Mouse (Mus musculus) cerebellum, postnatal 4 days (tissue): ENCODE measurements at regions not wholly inside any gene's neighbourhood (a gene's known extent, or its start where the extent isn't known, plus 50 kb on each side); places are given as distances from the start of the nearest gene placed in this dataset.

ENCODE experiments used
- DNase-seq, 2 experiments: peaks; one replicate each; pipeline ENCODE4 v3.0.0; 2022; ENCODE audit warnings: low spot score in 2 of 2, mixed read lengths in 1 of 2

DNA sequence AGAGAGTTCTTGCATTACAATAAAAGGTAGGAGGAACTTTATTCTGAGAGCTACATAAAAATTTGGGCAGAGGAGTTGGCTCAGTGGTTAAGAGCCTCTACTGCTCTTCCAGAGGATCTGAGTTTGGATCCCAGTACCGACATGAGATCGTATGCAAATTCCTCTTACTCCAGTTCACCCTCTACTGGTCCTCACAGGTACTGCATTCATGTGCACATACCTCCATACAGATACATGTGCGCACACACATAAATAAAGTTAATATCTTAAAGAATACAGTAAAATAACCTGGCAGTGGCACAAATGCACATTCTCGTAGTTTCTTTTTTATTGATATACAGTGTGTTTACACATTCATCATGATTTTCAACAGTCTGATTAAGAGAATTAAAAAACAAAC lies 232.4 kb downstream of the Vps13c start:
- no peak for DNase-seq

DNA sequence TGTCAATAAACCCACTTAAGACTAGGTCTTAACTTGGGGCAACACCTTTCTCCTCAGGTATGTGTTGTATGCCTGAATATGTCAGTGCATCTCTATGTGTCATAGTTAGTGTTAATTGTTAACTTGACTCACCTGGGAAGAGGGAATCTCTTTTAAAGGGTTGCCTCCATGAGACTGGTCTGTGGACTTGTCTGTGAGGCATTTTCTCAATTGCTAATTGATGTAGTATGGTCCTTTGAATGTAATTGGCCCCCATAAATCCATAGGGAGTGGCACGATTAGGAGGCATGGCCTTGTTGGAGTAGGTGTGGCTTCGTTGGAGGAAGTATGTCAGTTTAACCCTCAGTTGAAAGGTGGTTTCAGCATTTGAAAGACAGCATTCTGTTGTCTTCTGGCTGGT lies 237.1 kb downstream of the Vps13c start:
- no peak for DNase-seq

DNA sequence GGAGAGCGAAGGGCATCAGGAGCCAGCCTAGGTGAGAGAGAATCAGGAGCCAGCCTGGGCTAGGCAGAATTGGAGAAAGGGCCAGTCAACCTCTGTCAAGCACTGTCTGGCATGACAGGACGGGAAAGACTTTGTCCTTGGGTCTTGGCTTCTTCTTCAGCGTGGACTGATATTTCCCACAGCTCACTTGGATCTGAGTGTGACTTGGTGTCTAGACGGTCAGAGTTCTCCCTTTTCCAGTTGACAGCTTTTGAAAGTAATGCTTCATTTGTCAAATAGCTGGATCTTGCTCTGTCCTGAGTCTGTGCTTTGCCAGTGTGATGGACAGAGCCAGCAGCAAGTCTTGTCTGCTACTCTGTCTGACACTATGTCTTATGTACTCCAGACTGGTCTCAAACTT lies 243.1 kb downstream of the Vps13c start:
- no peak for DNase-seq

DNA sequence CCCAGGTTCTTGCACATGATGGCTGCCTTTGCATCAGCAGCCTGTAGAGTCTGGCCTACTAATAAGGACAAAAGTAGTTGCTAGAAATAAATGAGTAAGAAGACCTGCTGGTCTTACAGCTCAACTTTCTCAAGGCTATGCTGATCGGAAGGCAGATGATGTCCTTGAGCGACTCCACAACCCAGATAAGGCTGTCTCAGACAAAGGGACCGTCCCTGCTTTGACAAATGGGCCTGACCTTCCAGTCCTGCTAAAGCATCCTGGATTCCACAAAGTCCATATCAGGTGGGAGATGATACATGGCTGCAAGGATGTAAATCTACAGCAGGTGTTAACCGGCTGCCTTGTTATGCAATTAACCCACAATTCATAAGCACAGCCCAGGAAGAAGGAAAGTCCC lies 244.8 kb downstream of the Vps13c start:
- no peak for DNase-seq

DNA sequence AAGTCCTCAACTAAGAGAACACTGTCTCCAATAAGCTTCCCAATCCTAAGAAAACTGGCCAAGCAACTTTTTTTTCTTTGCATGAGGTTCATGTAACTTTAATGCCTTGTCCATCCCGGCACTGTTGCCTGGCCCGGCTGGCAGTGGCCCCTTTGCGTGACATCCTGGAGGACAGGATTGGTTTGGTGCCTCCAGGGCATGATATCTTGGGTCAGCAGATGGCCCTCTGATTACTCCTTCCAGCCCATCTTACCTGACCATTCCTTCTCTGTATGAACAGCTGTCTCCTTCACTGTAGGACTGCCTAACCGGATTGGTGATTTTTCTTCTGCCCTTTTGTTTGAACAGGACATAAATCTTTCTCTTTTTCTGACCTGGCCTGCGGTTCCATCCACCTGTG lies 254.4 kb downstream of the Vps13c start:
- no peak for DNase-seq

DNA sequence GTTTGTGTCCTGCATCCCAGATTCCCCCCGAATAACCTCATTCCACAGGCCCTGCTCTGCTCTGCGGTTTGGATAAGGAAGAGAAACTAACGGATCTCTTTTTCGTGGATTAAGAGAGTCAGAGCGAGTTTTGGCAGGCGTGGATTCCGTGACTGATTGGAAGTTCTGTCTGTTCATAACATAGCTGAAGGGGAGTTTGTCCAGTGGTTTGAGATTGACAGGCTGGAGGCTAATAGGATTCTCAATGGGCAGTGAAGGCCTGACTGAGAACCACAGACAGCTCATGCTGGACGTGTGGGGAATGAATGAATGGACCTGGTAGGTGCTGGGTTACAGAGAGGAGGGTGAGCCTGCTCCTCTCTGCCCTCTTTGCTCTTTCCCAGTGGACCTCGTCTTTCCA lies 269.6 kb downstream of the Vps13c start:
- no peak for DNase-seq

DNA sequence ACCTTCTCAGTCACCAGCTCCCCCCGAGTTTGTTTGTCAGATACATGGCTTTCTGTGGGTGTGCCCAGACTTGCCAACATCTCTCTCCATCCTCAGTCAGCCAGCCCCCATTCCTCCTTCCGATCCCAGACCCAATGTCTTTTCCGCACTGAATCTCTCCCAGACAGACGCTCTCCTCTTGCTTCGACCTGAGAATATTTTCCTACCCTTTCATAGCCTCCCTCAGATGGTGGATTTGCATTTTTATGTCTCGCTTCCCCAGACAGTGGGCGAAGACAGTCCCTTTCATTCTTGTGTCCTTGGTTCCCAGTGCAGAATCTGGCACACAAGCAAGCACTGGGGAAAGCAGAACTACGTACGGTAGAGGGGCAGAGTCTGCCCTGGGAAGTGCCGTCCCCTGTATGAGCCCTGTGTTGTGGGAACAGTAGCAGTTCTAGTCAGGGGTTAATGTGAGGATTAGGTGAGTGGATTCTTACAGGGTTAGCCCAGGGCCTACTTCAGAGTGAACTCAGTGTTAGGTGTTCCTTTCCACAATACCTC lies 275.0 kb downstream of the Vps13c start:
- no peak for DNase-seq

DNA sequence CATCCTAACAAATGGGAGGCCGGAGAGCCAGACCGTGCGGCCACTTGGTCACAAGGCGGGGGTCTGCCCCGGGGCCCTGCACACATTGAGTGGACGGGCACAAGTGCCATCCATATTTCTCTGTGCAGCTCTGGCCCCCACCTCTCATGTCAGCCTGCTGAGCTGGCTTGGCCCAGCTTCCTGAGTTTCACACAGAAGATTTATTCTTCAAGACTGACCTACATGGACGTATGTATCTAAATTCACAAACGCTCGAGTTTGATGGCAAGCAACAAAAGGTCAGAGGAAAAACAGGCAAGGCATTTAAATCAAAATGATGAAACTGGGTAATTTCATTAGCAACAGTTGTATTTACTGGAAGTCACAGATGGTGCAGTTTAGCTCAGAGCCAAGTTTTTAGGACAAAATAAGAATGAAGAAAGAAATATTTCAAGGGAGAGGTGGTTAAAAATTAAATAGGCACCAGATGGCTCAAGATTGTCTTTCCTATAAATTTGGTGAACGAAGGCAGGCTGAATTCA lies 276.1 kb downstream of the Vps13c start:
- DNase-seq, result peak in 1 of 2 experiments; percentile 24

DNA sequence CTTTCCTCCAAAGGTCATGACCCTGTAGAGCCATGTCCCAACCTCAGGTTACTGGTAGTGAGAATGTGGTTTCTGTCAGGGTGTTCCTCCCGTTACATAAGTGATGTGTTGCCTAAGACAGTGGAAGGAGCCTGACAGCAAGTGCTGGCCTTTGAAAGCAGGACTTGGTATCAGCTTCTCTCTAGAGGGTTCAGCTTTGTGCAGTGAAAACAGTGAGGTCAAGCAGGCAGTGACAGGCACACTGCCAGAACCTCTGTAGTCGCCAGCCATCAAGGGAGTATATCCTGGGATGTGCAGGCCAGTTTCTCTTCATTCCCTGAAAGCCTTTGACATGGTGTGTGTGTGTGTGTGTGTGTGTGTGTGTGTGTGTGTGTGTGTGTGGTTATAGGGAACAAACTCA lies 278.1 kb downstream of the Vps13c start:
- no peak for DNase-seq

DNA sequence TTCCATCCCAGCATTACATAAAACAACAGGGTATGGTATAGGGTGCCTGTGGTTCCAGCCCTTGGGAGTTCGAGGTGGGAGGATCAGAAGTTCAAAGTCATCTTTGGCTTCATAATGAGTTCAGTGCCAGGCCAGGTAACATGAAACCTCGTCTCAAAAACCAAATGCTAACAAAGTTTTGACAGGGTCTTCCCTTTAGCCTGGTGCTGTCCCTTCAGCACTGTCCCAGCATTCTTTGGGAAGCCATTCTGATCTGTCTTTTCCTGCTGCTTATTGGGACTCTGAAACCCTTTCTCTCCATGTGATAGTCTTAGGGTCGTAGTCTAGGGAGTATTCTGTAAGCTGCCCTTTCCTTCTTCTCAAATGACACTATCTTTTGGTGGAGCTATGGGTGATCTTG lies 282.1 kb downstream of the Vps13c start:
- no peak for DNase-seq

DNA sequence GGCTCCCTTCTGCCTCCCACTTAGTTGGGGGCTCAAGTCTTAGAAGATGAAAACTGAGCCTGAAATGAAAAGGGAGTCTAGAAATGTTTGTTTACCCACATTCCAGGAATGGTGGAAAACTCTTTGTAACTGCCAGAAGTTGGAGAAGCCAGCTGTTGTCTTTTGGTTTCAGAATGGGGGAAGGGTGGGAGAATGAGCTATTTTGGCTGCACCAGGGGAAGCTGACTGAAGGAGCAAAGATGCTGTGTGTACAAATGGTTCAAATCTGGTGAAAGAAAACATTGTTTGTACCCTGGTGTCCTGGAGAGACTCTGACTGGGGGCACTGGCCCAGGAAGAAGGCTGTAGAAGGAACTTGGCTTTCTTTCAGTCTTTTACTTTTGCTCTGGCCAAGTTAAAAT lies 291.1 kb downstream of the Vps13c start:
- DNase-seq, result no peak

DNA sequence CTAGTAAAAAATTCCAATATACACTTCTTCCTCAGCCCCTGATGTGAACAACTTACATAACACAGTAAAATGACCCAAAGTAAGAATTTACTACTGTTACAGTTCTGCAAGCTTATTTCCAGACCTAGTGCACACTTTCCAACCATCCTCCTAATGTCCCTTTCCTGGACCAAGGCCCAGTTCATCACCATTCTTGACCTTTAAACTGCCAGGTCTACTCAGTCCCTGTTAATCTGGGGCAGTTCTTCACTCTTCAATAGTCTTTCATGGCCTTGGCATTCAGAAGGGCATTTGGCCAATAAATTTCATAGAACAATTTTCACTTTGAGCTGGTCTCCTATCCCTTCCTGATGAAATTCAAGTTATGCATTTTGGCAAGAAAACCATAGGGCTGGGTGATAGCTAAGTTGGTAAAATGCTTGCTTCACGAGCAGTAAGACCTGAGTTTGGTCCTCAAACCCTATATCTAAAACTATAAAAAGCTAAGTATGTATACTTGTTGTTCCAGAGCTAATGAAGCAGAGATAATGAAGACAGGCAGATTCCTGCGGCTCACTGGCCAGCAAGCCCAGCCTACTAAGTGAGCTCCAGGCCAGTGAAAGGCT lies 295.4 kb downstream of the Vps13c start:
- no peak for DNase-seq

DNA sequence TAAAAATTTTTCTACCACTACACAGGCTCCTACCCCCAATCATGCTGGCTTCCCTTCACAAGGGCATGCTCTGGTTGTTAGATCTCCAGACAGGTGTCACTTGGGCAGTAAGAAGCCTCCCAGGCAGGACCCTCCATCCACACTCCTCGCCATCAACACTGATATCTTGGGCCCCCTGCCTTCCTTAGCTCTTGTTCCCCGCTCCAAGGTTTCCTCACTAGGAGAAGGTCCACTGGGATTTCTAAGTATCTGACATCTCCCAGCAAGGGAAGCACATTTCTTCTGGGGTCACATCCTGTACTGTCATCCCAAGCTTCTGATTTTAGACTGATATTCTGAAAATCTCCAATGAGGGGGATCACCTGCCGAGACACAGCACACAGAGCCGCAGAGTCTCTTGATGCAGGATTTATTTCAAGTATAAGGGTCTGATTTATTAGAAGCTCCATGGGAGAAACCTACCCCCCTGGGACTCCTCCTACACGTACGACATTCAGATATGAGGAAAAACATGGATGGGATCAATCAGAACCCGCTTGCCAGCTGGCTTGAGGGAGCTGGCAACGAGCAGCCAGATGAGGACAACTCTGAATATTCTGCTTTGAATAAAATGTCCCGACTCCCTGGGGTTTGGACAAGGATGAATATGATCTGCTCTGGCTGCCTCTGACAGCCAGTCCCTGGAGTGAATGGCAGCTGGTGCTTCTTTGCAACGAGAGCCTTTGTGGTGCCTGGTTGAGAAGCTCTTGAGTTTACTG lies 322.8 kb downstream of the Vps13c start:
- DNase-seq, result no peak

DNA sequence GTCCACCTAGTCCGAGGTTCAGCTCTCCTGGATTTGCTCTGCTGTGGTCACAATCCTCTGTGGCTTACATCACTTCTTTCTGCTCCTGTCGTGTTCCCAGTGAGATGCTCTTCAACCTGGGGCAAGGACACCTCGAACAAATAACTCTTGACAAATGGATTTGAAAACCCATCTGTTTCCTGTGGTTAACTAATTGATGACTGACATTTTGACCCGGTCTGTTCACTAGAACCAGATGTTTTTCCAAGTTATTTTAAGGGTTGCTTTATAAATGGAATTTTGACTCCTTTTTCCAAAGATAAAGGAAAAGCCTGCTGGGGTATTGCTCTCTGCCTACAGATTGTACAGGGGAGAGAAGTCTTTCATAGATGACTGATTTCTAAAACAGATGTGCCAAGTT lies 326.4 kb downstream of the Vps13c start:
- no peak for DNase-seq

DNA sequence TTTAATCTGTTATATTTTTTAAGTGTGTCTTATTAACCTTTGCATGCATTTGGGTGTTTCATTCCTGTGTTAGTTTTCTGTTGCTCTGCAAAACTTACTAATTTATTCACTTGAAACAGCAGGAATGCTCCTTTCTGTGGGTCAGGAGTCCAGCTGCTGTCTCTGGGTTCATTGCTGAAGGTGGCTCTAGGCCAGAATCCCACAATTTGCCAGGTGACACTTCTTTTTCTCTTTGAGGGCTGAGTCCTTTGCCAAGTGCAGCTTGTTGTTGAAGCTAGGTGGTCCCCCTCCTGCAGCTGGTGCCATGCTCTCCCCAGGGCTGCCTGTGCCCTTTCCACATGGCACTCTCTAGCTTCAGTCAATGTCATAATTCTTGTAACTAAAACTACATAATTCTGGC lies 348.7 kb downstream of the Vps13c start:
- DNase-seq, result no peak

DNA sequence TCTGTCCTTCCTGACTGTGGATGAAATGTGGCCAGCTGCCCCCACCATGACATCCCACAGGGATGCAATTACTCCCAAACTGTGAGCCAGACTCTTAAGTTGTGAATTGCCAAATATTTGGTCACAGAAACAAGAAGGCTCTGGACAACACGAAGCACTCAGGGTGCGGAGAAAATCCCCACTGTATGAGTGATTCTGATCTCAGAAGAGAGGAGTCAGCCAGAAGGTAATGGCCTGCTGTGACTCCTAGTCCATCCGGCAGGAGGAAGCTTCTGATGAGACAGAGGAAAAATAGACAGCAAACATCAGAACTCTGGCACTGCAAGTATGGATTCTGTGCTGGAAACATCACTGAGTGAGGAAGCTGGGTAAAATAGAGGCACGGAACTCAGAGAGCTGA lies 359.6 kb downstream of the Vps13c start:
- no peak for DNase-seq

DNA sequence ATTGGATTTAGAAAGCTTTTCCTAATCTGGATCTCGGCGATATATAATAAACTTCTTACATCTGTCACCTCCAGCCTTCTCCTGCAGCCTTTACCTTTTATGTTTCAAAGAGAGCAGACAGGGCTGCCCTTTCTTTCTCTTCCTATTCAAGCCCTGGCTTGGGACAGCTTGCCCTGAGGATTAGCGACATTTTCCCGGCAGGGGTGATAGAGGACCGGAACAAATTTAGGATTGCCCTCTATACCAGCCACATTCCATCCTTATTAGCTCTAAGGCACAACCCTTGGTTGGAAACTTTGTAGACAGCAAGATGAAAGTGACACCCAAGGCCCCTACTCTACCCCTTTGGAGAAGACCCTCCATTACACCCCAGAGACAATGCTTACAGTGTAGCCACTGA lies 360.8 kb downstream of the Vps13c start:
- DNase-seq, result no peak

DNA sequence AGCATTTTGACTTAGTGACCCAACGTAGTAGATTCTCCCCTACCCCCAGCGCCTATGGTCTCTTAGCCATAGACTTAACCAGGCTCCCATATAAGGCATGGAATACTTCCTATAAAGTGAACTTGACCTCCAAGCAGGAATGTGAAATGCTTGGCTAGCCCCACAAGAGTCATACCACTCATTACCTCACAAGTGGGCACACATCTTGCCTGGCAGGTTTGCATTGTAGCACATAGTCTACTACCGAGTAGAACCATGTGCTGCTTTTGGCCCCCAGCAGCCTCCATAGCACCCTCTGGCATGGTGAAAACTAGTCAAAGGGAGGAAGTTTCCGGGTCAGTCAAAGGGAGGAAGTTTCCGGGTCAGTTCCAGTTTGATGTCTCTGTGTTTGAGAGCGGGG lies 385.5 kb downstream of the Vps13c start:
- no peak for DNase-seq

DNA sequence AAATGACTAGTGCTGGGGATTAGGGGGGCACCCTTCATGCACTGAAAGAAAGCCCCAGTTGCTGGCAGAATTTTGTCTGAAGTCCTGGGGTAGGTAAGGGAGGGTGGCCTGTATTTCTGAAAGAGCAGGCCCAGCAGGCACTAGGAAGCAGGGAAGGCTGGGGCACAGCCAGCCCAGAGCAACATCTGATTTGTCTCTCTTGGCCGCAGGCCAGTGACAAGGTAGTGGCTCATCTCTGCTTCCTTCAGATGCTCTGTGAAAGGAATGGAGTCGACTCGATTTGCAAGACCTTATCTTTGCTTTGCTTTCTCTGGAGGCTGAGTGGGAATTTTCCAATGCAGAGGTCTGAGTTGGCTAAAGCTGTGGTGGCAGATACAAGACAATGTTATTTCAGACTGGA lies 390.9 kb downstream of the Vps13c start:
- peak in 1 of 2 experiments; percentile 4 for DNase-seq

DNA sequence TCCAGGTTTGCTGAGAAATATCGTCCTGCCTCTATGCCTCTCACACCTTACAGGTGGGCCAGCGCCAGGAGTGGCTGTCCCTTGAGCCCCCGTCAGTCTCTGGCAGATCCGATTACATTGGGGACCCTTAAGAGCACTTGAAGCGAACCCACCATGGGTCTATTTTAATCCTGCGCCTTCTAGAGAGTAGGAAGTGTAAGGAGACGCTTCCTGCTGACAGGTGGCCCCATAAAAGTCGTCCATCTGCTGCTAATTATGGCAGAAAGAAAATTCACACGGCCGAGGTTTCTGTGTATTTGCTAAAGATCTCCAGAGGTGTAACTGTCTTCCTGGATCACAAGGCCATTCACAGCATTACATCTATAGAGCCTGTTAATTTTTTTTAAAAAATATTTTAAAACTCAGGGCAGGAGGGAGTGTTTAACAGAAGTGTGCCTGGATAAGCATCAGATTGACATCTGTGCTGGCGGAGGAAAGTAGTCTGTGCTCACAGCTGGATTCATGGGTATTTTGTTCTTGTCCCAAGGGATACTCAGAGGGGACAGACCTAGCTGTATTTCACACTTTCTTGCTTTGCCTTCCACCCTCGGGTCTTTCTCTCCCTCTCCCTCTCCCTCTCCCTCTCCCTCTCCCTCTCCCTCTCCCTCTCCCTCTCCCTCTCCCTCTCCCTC lies 394.9 kb downstream of the Vps13c start:
- DNase-seq, result no peak

DNA sequence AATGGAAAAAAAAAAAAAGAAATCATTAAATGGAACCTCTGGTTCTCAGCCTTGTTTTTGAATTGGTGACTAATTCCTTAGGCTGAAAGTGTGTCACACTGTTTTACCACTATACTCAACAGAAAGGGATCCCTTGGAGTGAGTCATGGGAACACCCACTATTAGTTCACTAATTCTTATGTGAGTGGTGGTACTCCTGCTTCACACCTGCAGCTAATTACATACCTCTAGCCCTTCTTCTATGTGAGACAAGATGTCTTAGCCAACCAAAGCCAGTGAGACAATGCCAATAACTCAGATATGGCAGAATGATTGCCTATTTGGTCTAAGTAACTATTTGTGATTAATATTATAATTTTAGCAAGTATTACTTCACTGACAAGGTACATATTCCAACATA lies 398.9 kb downstream of the Vps13c start:
- DNase-seq, result no peak

DNA sequence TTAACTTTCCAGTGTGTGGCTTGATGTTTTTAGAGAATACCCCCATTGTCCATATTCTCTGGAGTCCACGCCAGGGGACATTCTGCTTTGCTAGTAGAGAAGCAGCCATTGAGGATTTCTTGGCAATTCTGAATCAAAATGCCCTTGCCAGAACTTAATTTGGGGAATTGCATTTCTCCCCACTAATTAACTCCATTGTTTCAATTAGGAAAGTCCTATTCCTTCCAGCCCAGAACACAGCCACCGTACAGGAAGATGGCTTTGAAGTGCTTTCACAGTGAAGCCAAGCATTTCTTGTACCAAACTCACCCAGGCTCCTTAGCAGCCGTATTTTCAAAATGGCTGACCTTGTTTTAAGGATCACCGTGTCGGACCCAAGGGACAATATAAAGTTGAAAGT lies 399.4 kb downstream of the Vps13c start:
- DNase-seq, result no peak

DNA sequence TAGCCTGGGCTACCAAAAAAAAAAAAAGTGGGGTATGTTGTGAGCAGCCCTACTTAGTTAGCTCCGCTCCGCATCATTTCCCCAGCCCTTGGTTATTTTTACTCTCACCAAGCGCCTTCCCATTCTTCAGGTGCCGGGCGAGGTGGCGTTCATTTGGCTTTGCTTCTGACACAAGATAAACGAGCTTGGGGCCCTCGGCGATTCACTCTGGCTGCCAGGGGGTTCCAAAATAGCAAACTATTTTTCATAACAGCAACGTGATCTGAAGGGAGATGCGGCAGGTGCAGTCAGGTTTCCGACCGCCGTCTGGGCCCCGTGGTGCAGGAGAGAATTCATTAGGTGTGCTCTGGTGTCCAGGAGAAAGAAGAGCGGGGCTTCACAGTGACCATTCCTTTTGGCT lies 403.6 kb upstream of the Rora start:
- no peak for DNase-seq
